Mouse (Mus musculus) cerebellum, adult 11-12 months (tissue): ENCODE results near the gene Olfr304.
"Not testable (repeated sequence)": the region's sequence is repeated elsewhere in the genome, so short reads cannot be mapped to it uniquely, and the experiment has no call there.

Experiments used
- DNase-seq: peaks from one replicate; pipeline ENCODE4 v3.0.0; 2022

The Olfr304 gene

DNA sequence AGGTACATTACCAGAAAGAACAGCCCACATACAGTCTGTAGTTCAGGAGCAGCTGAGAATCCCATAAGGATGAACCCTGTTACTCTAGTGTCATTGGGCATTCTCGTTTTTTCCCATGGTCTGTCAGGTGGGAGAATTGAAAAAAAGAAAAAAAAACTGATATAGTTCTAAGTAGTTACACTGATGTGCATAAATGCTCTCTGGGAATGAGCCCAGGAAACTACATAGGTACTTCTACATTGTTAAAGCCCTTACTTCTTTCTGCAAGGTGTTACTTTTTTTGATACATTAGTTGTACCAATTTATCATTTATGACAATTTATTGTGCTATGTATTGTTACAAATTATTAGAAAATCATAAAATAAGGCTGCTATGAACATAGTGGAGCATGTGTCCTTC lies at the start of gene Olfr304:
Gene Olfr304 (minus strand): TSS at position 101 of the 400 bp plus-strand sequence.
- DNase-seq, result no peak

- no peak for DNase-seq
These were observed 17.1 kb upstream of the Olfr304 start, which contains the start of gene Olfr301 for GRCm38 (mm10) chr7:86403546-86403945. Gene Olfr301, plus strand, starts transcription at chr7:86403846.

GRCm38 (mm10) chr7:86397689-86398088 lies 11.2 kb upstream of the Olfr304 start, which contains the start of gene Olfr303:
Gene Olfr303, minus strand, starts transcription at chr7:86397789.
- DNase-seq, result no peak

DNA sequence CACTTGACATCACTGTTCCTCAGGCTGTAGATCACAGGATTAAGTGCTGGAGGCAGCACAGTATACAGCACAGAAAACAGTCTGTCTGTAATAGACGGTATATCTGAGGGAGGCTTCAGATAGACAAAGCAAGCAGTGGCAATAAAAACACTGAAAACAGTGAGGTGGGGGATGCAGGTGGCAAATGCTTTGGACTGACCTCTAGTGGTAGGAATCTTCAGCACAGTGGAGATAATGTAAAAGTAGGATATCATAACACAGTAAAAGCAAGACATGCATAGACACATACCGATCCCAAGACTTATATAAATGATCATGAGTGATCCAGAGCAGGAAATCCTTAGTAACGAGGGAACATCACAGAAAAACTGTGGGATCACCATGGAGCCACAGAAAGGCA lies 689 bp downstream of the Olfr304 start:
- no peak for DNase-seq

GRCm38 (mm10) chr7:86366828-86367227 lies 19.6 kb downstream of the Olfr304 start, which contains the start of gene Olfr305:
Gene Olfr305, minus strand, starts transcription at chr7:86366928.
- no peak for DNase-seq

DNA sequence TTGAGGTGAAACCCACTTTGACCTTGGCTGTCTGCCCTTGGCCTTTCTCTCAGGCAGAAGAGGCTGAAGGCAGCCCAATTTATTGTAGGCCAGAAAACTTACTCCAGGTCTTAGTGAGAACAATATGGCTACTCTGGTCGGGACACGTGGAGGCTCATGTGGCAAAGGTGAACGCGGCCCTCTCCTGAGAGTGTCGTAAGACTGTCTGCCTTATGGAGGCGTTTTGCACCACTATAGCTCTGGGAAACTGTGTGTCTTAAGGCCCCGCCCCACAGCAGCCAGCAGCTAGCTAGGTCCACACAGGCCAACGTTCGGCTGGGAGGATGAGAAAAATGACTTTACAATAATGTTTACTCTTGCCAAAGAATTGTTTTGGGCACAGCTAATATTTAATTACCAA lies 40.2 kb downstream of the Olfr304 start:
- DNase-seq, result not testable (repeated sequence)

DNA sequence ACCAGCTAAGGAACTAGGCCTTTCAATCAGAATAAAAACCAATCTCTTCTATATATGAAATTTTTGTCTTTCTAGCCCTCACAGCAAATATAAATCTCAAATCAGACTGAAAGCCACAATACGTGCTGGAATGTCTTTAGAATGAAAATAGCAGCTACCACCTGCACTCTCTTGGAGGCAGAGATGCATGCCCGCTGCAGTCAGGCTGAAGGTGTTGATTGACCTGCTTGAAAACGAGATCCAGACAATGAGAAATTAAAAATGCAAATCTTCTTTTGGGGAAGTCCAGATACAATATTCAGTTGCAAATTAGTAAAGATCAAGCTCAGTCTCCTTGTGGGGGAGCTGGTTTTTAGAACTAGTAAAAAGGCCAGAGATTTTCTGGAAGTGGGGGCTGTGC lies 42.2 kb downstream of the Olfr304 start:
- no peak for DNase-seq

DNA sequence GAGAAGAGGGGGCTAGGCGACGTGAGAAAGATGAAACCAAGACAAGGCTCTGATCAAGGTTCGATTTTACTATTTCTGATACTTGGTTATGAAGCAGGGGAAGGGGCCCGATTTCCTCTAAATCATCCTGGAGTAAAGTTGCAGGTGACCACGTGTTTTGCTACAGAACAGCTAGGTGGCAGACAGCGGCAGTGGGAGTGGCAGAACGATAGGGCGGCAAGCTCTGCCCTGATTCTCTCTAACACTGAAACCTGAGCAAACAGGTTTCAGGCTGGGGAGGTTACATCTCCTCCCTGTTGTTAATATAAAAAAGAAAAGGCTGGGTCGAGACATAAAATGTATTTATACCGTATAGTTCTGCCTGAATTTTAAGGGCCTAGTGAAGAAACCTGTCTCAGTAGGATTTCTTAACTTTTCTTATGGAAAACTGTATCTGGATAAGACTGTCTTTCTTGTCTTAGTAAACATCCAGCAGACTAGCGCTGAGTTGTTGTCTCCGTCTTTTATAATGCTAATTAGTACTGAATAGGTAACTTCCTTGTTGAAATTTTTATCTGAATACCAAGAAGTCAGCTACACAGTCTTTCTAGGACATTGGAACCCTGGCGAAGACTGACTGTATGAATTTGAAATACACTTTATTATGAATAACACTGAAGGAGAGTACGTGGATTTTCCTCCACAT lies 43.4 kb downstream of the Olfr304 start:
- DNase-seq, result no peak

GRCm38 (mm10) chr7:86337486-86337885 lies 49.0 kb downstream of the Olfr304 start, which contains the start of gene Olfr307:
Gene Olfr307, minus strand, starts transcription at chr7:86337586.
- no peak for DNase-seq
